Mouse (Mus musculus) NIH3T3 (cell line): ENCODE measurements around the gene Egflam.

Experiments used
- DNase-seq: peaks from one replicate; pipeline ENCODE4 v3.0.0-alpha.2; 2012; ENCODE audit warnings: low read depth

Egflam gene

GRCm38 (mm10) chr15:7397818-7398608, at the start of gene Egflam:
Egflam (minus strand) TSS chr15:7398395.
- no peak for DNase-seq

- DNase-seq = peak; percentile 80
These were observed 45.5 kb upstream of the Egflam start for GRCm38 (mm10) chr15:7443396-7444315.

- peak; percentile 19 for DNase-seq
These were observed 44.2 kb upstream of the Egflam start for GRCm38 (mm10) chr15:7442148-7443100.

DNA sequence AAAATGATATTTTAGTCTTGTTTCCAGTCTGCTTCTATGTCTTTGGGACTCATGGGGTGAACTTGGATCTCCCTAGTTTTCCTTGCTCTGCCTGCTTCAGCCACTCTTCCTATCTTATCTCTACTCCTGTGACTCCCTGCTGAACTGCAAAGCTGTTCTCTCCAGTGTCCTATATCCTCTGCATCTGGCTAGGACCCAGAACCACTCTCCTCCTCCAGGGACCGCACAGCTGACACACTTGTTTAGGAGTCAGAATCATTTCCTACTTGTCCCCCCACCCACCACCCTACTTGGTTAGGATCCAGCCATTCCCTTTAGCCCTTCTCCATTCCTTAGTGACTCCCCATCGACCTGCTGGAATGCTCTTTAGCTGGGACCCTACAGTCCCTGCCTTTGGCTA, 26.1 kb upstream of the Egflam start:
- no peak for DNase-seq

GRCm38 (mm10) chr15:7404521-7404920, 6.3 kb upstream of the Egflam start:
- no peak for DNase-seq

GRCm38 (mm10) chr15:7398609-7399540, 680 bp upstream of the Egflam start:
- DNase-seq = no peak

- no peak for DNase-seq
These were observed 763 bp downstream of the Egflam start for GRCm38 (mm10) chr15:7397446-7397817.

DNA sequence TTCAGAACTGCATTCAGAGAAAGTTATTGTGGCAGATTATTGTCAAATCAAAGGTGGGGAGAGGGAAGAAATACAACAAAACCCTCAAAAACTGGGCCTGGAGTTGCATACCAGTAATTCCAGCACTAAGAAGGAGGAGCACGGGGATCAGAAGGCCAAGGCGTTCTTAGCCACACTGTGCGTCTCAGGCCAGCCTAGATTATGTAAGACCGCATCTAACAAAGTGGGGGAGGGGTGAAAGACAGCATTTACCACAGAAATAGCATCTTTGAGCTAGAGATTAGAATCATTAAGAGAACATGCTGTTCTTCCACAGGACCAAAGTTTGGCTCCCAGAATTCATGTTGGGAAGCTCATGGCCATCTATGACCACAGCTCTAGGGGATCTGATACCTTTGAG, 14.8 kb downstream of the Egflam start:
- DNase-seq = no peak

DNA sequence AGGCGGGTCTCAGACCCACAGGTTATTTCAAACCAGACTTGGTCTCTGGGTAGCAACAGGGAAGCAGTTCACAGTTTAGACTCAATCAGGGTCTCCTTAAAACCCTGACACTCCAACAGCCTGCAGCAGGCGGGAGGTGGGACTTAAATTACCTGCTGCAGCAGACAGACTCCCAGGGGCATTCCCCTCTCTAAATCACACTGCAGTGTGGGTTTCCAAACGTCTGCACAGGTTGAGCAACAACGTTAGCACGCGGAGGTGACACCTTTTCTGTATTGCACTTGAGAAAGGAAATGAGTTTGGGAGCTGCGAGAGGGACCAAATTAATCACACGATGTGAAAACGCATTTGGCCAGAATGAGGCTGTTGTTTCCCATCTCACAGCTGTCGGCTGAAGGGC, 15.7 kb downstream of the Egflam start:
- no peak for DNase-seq

DNA sequence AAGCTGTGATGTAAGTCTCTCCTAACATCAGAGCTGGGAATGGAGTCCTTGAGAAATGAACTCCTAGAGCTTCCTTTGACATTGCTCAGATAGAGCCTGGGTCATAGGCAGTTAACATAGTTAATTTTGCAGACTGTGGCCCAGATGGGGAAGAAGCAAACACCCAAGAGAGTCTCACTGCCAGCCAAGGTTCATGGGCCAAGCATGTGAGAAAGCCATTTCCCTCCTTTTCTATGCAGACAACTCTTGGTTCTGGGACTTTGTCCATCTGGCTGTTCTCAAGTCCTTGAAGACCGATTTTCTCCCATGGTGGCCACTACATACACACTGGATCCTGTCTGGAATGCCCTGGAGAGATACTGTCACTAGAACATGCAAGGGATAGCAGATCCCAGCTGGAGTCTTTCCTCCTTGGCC, 45.6 kb downstream of the Egflam start:
- DNase-seq = no peak

DNA sequence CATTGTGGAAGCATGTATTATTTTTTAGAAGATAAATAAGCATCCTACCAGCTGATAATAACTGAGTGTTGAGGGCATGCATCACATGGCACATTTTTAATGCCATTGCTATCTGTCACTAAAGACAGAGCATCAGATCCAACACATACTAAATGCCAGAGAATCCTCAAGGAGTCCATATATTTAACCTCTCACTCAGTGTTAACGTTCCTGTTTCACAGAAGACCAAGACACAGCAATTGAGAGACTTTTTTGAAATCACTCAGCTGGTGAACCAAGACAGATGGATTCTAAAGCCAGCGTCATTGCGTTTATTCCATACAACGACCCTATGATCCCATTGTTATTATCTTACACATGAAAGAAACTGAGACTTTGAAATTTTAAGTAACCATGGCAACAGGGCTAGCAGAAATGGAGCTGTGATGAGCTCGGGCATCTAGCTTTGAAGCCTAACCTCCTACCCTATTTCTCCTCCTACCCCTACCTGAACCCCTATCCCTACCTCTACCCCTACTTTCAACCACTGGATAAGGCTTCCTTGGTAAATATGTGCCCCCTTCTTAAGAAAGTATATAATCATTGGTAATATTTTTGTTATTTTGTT, 57.4 kb downstream of the Egflam start:
- DNase-seq = no peak

DNA sequence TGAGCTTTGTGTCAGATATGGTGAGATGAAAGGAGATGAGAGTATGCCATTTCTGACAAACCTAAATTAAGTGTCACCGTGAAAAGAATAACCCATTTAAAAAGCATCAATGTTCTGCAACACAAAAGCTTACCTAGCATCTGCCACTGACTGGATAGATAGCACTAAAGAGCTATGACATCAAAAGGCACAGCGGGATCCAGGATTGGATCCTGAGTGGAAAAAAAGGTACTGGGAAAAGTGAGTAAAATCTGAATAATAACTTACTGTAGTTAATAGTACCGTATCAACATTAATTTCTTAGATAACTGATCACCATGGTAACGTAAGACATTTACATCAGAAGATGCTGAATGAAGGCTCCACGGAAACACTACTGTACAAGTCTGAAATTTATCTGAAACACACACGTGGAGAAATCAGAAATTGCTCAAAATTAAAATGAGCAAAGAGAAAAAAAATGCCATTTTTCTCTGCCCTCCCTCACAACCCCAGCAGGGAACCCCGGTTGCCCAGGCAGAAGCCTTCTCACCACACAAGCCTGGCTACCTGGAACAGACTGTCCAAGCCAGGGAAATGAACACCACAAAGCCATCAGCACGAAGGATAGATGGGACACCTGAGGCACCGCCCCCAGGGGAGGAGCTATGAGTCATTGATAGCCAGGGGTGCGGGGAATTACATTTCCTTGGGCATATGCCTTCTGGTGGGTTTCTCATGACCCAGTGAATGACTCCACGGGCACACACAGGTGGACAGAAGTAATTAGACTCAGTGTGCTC, 63.5 kb downstream of the Egflam start:
- no peak for DNase-seq

GRCm38 (mm10) chr15:7332875-7333274, 65.3 kb downstream of the Egflam start:
- DNase-seq = no peak

DNA sequence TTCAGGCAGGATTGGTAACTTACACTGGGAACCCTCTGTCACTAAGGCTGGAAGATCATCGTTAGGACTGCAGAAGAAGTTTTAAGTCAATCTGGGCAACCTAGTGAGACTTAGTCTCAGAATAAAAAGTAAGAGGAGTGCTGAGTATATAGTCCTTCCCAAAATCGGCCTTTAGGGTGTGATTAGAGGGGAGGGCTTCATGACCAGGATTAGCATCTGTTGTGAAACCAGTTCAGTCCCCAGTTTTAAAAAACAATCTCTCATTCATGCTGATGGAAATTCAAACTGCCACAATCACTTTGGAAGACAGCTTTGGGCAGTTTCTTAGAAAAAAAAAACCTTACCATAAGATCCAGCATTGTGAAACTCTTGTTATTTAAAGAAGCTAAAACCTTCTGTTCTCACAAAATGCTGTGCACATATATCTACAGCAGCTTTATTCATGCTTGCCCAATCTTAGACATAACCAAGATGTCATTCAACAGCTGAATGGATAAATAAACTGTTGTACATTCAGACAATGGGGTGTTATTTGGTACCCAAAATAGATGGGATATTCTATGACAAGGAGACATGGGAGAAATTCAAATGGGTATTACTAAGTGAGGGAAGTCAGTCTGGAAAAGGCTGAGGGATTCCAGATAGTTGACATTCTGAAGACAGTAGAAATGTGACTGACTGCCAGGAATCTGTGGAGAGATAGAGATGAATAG, 75.4 kb downstream of the Egflam start:
- DNase-seq = no peak

DNA sequence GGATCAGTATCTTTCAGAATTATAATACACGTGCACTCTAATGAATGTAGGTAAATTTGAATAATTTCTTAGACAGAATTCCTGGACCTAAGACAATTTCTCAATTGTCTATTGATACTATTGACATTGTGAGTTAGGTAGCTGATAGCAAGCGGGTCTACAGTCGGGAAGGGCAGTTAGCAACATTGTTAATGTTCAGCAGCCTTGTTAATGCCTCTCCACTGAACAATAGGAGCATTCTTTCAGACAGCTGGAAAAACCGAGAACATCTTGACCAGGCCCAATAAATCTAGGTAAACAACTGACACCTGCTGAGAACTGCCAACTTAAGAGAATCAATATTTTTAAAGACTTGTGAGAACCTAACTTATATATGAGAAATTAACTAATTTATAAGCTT, 77.3 kb downstream of the Egflam start:
- no peak for DNase-seq

DNA sequence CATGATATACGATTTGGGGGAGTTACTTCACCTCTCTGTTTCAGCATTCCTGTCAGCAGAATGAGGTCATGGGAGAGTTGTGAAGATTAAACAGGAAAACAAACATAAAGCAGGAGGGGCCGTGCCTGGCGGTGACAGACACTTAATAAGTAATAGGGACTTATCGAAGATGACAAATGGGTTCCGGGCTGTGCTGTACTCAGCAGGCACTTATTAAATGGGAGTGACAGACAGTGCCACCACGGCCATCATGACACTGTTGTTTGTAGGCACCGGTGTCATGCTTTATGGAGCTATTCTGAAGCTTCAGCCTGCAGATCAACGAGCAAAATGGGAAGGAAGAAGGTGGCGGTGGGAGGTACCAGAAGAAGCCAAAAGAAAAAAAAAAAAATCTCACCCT, 82.7 kb downstream of the Egflam start:
- DNase-seq = no peak

GRCm38 (mm10) chr15:7308711-7309110, 89.5 kb downstream of the Egflam start:
- no peak for DNase-seq

GRCm38 (mm10) chr15:7299892-7300291, 98.3 kb downstream of the Egflam start:
- DNase-seq = no peak

DNA sequence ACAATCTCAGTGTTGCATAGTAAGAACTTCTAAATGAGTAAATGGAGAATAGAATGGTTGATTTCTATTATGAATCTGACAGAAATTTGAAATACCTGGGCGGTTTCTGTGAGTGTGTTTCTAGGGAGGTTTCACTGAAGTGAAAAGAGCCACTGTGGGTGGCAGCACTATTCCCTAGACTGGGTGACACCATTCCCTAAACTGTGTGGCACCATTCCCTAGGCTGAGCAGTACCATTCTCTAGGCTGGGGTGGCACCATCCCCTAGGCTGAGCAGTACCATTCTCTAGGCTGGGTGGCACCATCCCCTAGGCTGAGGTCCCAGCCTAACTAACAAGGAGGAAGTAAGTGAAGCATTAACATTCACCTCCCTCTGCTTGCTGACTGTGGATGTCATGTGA, 103.0 kb downstream of the Egflam start:
- no peak for DNase-seq
